Mouse (Mus musculus) frontal cortex, adult 2 months (tissue): ENCODE data around the gene Isoc2b. TPM values are rescaled to one million over a fixed set of nuclear protein-coding genes. Genes with fewer than 3 reads are reported as not detected.
"Not testable (repeated sequence)": the region's sequence is repeated elsewhere in the genome, so short reads cannot be mapped to it uniquely, and the experiment has no call there.

ENCODE experiments used
- DNase-seq, 2 experiments: peaks; one replicate each; pipeline ENCODE4 v3.0.0; 2022; ENCODE audit warnings: low spot score in 1 of 2; ENCODE audit errors: extremely low spot score in 1 of 2
- polyA plus RNA-seq: library from polyadenylated mRNA; depleted of rRNA; stranded (reverse); fragments of >200 nt; gene quantifications from 2 replicates; pipeline ENCODE4 v1.2.3, GENCODE M21; 2012

Gene Isoc2b
- polyA plus RNA-seq, 1 experiment: 10.6 TPM

DNA sequence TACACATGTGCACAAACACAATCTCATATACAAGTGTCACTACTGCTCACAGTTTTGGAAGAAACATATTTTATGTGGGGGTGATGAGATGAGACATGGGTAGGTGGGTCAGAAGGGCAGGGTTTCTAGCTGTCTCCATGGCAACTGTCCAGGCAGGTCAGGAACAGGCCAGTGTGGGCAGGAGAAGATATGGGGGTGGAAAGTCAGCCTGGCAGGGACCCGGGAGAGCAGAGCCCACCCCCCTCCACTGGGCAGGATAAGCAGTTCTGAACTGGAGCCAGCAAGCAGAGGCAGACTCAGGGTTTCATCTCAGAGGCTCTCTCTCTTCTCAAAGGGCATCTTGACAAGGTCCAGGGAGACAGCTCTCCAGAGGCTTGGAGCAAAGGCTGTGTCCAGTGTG lies 32.4 kb downstream of the Isoc2b start:
- DNase-seq: no peak

DNA sequence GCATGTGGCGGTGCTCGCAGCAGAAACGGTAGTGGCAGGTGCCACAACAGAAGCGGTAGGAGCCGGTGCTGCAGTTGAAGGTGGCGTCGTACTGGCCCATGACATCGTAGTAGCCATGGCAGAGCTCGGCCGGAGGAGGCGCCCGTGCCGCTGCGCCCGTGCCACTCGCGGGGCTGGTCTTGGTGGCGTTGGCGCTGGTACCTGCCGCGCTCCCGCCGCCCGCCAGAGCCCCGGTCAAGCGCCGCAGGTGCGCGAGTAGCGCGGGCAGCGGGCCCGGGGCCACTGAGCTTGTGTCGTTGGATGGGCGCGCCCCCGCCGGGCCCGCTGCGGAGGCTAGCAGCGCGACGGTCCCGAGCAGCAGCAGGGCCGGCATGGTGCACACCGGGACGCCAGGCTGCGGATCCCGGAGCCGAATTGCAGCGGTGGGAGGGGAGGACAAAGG lies 33.7 kb downstream of the Isoc2b start:
- DNase-seq: no peak

DNA sequence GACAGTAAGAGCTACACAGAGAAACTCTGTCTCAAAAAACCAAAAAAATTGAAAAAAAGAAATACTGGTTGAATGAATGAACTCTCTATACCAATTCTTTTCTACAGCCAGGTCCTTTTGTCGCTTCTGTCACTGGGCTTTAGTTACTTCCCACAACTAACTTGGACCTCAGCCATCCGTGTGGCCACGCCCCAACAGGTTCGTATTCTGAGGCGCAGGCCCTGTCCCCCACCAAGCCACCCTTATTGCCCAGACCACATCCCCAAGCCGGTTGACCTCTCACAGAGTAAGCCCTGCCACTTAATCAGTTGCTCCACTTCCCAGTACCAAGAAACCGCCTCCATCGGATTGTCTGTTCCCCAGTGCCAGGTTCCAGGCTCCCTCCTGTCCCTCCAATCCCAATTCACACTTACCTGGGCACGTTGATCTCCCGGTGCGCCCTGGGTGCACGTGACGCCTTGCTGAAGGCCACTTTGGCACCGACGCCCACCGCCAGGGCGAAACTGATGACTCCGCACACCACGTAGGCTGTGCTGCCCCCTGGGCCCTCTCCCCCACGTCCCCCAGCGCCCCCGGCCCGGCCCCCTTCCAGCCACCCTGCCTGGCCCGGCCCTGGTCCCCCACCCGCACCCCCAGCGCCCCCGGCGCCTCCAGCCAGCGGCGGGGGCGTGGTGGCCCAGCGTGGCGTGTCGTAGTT lies 34.3 kb downstream of the Isoc2b start:
- no peak for DNase-seq

DNA sequence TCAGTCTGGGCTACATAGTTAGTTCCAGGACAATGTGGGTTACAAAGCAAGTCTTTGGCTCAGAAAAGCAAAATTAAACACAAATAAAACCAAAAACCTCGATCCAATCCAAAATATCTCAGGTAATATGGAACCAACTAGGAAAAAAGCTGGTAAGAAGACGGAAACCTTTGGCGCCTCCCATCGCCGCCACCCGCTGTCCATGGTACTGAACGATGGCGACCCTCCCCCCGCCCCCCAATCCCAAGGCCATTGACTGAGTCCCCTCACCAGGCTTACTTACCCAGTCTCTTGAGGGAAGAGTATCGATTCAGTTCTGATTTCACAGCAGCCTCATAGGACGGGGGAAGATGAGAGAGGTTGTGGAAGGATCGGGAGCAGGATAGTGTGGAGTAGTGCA lies 39.6 kb downstream of the Isoc2b start:
- no peak for DNase-seq

DNA sequence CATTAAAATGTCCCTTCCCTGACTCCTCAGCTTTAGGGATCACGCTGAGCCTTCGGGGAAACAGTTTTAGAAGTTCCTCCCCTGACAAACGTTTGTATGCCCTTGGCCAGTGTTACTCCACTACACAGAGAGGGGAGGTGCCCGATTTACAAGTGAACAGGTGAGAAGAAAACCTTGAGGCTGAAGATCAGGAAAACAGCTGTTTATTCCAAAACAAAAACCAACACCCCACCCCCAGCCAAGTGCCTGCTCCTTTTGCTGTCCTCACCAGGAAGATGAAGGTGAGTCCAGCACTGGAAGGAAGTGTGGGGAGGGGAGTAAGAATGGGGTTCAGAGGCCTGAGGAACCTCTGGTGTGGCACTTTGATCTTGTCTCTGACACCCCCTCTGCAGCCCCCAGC lies 44.7 kb downstream of the Isoc2b start:
- DNase-seq: no peak

DNA sequence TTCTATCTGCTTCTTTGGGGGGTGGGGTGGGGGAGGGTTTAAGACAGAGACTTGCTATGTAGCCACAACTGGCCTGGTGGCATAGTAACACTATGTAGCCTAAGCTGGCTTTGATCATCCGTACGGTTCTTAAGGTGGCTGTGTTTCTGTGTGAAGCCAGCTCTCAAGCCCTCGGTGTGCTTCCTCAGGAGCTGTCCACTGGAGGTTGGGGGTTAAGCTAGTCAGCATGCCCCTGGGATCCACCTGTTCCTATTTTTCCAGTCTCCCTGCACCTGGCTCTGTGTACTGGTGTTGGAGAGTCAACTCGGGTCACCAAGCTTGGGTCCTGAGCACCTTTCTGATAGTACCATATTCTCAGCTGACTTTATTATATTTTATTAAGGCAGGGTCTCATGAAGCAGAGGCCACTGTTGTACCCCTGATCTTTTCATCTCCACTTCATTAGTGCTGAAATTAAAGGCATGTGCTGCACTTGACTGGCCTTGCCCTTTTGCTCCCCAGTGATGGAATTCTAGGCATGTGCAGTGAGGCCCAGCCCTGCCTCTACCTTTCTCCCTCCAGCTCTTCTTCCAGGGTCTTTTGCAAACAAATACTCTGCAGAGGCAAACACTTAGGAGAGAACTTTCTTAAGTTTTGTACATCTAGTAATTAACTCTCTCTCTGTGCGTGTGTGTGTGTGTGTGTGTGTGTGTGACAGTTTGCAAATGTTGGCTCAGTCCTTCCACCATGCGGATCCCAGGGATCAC lies 47.7 kb downstream of the Isoc2b start:
- DNase-seq: no peak

DNA sequence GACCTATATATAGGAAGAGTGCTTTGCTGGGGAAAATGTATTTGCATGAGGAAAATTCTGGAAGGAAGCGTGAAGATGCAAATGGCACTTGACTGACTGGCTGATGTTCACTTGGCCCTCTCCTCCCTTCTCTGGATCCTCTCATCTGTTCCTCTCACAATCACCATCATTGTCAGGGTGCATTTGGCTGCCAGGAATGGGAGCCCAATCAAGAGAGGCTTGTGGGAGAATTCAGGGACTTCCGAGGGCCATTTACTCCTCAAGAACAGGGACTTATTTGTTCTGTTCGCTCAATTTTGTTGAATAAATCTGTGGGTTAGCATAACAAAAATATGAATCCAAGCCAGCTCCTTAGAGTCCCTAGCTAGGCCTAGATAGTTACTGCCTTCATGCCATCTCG lies 48.4 kb downstream of the Isoc2b start:
- peak in 1 of 2 experiments; percentile 63 for DNase-seq

DNA sequence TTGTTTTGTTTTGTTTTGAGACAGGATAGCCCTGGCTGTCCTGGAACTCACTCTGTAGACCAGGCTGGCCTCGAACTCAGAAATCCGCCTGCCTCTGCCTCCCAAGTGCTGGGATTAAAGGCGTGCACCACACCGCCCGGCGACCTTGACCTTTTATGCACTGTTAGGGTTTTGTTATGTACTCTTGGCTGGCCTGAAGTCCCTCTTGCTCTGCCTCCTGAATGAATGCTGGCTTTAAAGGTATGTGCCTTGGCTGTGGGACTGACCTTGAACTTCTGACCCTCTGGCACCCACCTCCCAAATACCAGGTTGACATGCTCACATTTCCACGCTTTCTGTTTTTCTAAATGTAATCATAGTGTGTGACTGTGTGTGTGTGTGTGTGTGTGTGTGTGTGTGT lies 49.1 kb downstream of the Isoc2b start:
- not testable (repeated sequence) for DNase-seq

DNA sequence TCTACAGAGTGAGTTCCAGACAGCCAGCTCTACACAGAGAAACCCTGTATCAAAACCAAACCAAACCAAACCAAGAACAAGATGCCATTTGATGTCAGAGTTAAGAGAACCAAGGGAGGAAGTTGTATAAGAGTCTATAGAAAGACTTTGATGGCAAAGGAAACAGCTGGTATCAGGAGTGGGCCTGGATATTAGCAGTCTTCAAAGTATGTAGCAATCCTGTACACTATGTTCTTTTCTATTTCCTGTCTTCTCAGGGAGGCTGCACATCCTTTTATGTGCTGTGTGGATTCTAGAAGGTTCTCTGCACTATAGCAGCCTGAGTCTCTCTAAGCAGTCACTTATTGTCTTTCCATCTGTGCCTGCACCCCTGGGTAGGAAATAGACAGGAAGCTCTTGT lies 53.5 kb downstream of the Isoc2b start:
- no peak for DNase-seq

DNA sequence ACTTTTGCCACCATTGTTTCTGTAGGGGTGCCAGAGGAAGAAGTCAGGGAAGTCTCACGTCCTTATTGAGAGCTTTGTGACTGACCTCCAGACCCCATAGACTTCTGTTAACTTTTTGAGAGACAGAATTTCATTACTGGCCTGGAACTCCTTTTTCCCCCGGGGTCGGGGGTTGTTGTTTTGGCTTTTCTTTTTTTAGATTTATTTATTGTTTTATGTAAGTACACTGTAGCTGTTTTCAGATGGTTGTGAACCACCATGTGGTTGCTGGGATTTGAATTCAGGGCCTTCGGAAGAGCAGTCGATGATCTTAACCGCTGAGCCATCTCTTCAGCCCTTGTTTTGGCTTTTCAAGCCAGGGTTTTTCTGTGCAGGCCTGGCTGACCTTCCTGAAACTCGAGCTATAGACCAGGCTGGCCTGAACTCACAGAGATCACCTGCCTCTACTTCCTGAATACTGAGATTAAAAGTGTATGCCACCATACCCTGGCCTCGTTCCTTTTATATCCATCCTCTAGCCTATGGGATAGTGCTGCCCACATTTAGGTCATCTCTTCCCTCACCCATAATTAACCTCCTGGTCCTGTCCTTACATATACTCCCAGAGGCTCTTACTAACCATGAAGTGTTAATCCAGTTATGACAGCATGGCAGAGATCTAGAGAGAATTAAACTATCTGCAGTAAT lies 56.8 kb downstream of the Isoc2b start:
- DNase-seq: no peak

DNA sequence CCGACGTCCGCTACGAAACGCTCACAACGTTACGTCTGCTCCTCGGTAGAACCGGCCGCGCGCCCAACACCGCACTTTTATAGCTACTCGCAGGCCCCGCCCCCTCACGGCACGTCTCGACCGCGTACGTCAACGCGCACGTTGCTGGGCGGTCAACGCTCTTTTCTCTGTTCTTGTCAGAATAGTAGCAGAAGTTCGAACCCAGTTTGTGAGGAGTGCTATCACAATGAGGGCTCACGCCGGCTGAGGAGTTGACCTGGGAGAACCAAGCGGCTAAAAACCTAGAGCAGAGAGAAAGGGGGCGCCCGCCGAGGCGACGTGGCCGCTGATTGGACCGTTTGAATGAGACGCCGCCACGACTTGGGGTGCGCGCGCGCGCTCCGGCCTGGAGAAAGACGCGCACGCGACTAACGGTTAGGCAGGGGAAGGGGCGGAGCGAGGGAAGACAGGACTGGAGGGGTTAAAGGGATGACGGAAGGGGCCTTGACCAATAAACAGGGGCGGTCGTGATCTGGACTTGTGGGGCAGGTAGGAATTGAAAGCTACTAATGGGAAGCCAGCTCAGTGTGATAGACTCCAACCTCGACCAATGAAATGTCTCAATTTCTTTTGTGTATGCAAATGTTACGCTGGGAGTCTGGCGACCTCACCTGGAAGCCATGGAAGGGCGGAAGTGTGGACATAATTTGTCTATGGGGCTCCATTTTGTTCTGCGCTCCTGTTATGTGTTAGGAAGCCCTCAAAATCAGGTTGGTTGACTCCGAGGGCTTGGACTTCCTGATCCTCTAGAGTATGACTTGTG lies 57.6 kb downstream of the Isoc2b start, which contains the start of gene Ube2s:
Gene Ube2s (minus strand): TSS at position 288 of the 802 bp plus-strand sequence.
- peak; percentile 98 to 99 for DNase-seq

DNA sequence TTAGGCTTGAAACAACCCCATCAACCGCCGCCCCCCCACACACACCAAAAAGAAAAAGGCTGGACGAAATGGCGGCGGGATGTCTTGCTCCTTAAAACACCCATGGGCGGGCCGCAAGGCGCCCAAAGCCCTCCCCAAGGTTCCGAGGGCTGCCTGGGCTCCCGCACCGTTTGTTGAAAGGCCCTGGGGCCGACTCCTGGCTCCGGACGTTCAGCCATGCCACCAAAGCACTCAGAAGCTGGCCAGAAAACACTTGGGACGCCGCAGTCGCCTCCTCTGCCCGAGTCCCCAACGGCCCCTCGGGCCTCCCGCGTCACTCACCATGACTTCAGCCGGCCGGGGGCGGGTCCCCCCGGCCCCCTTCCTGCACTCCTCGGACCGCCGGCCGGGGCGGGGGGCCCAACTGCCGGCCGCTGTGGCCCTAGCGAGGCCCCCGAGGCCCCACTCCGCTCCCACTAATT lies 58.2 kb downstream of the Isoc2b start:
- no peak for DNase-seq

DNA sequence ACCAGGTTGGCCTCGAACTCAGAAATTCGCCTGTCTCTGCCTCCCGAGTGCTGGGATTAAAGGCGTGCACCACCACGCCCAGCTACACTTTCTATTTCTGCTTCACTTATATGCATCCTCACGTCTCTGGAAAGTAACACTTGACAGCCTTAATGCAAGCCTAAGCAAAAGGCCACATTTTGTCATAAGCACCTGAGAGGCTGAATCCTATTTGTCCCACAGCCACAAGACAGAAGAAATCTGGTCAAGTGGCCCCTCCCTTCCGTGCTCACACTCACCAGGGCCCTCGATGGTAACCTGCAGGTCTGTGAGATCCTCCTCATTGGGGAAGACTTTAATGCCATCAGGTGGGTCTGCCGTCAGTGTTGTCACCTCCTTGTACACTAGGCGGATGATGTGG lies 58.9 kb downstream of the Isoc2b start:
- DNase-seq: not testable (repeated sequence)

DNA sequence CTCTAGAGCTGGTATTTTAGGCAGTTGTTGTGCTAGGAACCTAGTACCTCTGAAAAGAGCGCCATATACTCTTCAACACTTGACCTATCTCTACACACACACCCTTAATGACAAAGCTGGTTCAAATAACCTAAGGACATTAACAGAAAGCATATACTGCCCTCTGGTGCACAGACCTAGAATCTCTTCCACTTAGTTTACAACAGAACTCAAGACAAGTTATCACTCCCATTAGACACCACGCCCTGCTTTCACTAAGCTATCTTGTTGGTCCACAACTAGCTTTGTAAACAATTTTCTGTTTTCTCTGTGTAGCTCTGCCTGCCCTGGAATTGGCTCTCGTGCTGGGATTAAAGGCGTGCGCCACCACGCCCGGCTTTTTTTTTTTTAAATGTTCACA lies 63.3 kb downstream of the Isoc2b start:
- peak in 1 of 2 experiments; percentile 66 for DNase-seq

DNA sequence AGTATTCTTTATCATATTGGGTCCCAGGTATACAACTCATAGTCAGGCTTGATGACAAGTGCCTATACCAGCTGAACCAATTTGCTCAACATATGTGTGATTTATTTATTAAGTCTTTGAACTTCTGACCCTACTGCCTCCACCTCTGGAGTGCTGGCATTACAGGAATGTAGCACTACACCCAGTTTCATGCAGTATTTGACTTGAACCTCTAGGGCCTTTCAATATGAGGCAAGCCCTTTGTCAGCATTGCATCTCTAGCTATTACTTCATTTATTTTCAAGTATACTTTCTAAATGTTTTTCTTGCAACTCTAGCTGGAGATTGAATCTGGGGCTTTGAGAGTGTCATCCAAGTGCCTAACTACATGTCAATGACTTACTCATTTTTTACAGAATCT lies 67.8 kb downstream of the Isoc2b start:
- DNase-seq: no peak

DNA sequence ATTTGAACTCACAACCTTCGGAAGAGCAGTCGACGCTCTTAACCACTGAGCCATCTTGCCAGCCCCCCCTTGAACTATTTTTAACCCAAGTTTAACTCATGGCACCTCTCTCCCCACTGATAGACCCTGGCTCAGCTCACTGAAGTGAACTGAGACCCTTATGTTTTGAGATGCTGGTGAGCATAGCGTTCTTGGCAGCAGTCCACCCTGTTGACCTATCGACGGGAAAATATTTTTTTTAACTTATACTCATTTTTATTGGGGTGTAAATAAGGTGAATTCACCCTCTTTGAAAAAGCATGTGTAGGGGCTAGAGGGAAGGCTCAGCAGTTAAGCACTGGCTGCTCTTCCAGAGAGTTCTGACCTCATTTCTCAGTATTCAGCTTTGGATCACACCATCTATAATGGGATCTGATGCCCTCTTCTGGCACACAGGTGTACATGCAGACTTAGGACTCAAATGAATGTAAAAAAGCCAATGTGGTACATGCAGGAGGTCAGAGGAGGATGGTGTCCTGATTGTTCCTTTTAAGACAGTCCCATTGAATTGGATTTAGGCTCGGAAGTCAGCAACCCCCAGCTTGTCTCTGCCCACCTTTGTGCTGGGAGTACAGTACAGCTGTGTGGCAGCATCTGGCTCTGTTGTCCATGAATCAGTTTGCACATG lies 74.2 kb downstream of the Isoc2b start:
- peak in 1 of 2 experiments; percentile 62 for DNase-seq
